Mouse (Mus musculus): ENCODE data around the gene Zfhx3.

DNA sequence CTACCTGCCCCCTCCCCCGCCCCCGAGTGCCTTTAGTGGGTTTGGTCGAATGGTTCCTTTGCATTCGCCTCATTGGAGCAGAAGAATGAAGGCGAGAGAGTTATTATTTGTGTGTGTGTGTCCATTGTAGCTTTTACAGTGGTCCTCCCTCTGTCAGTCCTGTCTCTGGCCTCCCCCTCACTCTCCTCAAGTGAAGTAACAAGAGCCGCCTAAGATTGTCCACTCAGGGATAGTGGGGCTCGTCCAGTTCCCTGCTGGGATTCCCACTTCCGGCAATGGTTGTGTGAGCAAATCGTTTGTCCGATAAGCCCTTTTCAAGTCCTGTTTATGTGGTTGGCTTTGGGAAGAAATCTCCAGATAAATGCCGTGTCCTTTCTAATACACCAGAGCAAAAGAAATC is 790.1 kb downstream of the Zfhx3 start:
- no peak for TF ChIP-seq CTCF (conservative IDR thresholded peaks at IDR 0.05; ENCODE audit: insufficient read depth, insufficient read length, low read depth, low read length)
- TF ChIP-seq POLR2A (IDR thresholded peaks at IDR 0.05; ENCODE audit: low read depth, low read length) = no peak

Data from kidney, adult 2 months (tissue).